Comparison of ENCODE assay signal across 8 mouse cellular contexts in the genomic region with DNA sequence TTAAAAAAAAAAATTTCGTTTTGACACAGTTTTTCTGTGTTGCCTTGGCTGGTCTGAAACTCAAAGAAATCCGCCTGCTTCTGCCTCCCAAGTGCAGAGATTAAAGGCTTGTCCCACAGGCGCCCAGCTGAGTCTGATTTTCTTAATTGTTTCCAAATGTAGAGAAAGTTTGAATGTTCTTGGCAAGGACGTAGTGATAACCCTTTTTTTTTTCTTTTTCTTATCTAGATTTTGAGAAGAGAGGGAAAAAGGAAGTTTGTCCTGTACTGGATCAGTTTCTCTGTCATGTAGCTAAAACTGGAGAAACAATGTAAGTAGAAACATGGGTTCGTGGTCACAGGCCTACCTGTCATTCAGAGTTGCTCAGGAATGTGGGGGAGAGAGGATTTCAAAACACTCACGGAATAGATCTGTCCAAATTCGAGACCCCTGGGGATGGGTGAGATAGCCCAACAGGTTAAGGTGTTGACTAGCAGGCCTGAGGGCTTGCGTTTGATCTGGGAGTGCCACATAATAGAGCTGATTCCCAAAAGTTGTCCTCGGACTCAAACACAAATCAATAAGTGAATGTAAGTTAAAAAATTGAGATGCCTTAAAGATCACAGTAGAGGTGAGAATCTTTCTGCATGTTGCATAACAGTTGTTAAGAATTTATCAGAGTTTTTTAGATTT. TPM values are rescaled to one million over a fixed set of nuclear protein-coding genes. Genes with fewer than 3 reads are reported as not detected.
DNase-seq lines count a peak whose midpoint lies in the region; ATAC-seq and TF ChIP-seq lines count a peak whose summit lies in the region.

No protein-coding gene starts in this region.

- H3K4me1 ChIP-seq in erythroblast, embryonic 14.5 days (ENCODE audit: control insufficient read depth) = peaks cover 30% of the 10 kb centered on the region
- H3K4me1 ChIP-seq in ES-Bruce4 (ENCODE audit: control insufficient read depth, insufficient read depth, low read length) = peaks cover 2% of the 10 kb centered on the region
- H3K4me1 ChIP-seq in forebrain, embryonic 16.5 days (replicated peaks; ENCODE audit: control insufficient read depth, insufficient read depth, low read length) = peaks cover 21% of the 10 kb centered on the region
- peaks cover 8% of the 10 kb centered on the region for H3K4me1 ChIP-seq in liver, embryonic 16.5 days (ENCODE audit: control insufficient read depth, low read depth, low read length)

- H3K27me3 ChIP-seq in erythroblast, embryonic 14.5 days (ENCODE audit: control insufficient read depth) = no peaks in the 10 kb centered on the region
- H3K27me3 ChIP-seq in ES-Bruce4 (ENCODE audit: control insufficient read depth, insufficient read depth, low read length, poor library complexity, severe bottlenecking) = no peaks in the 10 kb centered on the region
- no peaks in the 10 kb centered on the region for H3K27me3 ChIP-seq in forebrain, embryonic 16.5 days (replicated peaks; ENCODE audit: control insufficient read depth, insufficient read depth, low read length)
- H3K27me3 ChIP-seq in liver, embryonic 16.5 days (ENCODE audit: control insufficient read depth, insufficient read depth, low read depth, low read length) = no peaks in the 10 kb centered on the region

- 34% methylated on average over 9 of the region's 9 CpGs for WGBS in forebrain, embryonic 16.5 days
- 26% methylated on average over 9 of the region's 9 CpGs for WGBS in liver, embryonic 16.5 days (ENCODE audit: insufficient replicate concordance)

- no peak for DNase-seq in layer of hippocampus, adult 9-11 months
- DNase-seq in adrenal gland, postnatal 14 days = no peak
- no peak for DNase-seq in gastrocnemius, postnatal 10 days

- no peaks in the 10 kb centered on the region for H3K9me3 ChIP-seq in erythroblast, embryonic 14.5 days (ENCODE audit: control insufficient read depth, low read length)
- H3K9me3 ChIP-seq in ES-Bruce4 (replicated peaks; ENCODE audit: control insufficient read depth, insufficient read depth, low read length, poor library complexity, severe bottlenecking) = no peaks in the 10 kb centered on the region; the same call in 1 of the 2 replicates
- no peaks in the 10 kb centered on the region for H3K9me3 ChIP-seq in forebrain, embryonic 16.5 days (ENCODE audit: control insufficient read depth, low read length)
- no peaks in the 10 kb centered on the region for H3K9me3 ChIP-seq in liver, embryonic 16.5 days (replicated peaks; ENCODE audit: control insufficient read depth, low read length)

- no peak for TF ChIP-seq POLR2A in ES-Bruce4 (IDR thresholded peaks at IDR 0.05; ENCODE audit: insufficient read depth, low read length)

- H3K9ac ChIP-seq in ES-Bruce4 (ENCODE audit: low read depth, poor library complexity, severe bottlenecking) = peak overlapping the region; percentile 100
- H3K9ac ChIP-seq in forebrain, embryonic 16.5 days (replicated peaks; ENCODE audit: low read depth, low read length) = peak overlapping the region; percentile 86
- H3K9ac ChIP-seq in liver, embryonic 16.5 days (ENCODE audit: low read depth, low read length) = peak overlapping the region; percentile 84

- no peak for TF ChIP-seq EP300 in ES-Bruce4 (IDR thresholded peaks at IDR 0.05; ENCODE audit: insufficient read depth, low read depth, low read length)

- no peak overlapping the region; the same call in 1 of the 2 replicates for H3K27ac ChIP-seq in ES-Bruce4 (ENCODE audit: insufficient read depth, low read length)
- H3K27ac ChIP-seq in forebrain, embryonic 16.5 days (ENCODE audit: low read length) = no peak overlapping the region
- no peak overlapping the region for H3K27ac ChIP-seq in liver, embryonic 16.5 days (ENCODE audit: low read length)

- H3K36me3 ChIP-seq in erythroblast, embryonic 14.5 days (ENCODE audit: control insufficient read depth) = peaks cover 51% of the 10 kb centered on the region
- peaks cover 43% of the 10 kb centered on the region for H3K36me3 ChIP-seq in ES-Bruce4 (ENCODE audit: control insufficient read depth, insufficient read depth, low read length, poor library complexity, severe bottlenecking)
- peaks cover 13% of the 10 kb centered on the region for H3K36me3 ChIP-seq in forebrain, embryonic 16.5 days (ENCODE audit: control insufficient read depth, insufficient read depth)
- peaks cover 22% of the 10 kb centered on the region for H3K36me3 ChIP-seq in liver, embryonic 16.5 days (ENCODE audit: control insufficient read depth, insufficient read depth)

- H3K4me3 ChIP-seq in erythroblast, embryonic 14.5 days (replicated peaks) = peak overlapping the region; percentile 91
- peak overlapping the region; percentile 100 for H3K4me3 ChIP-seq in ES-Bruce4 (ENCODE audit: low read depth, low read length)
- H3K4me3 ChIP-seq in forebrain, embryonic 16.5 days (replicated peaks; ENCODE audit: low read length) = peak overlapping the region; percentile 87
- H3K4me3 ChIP-seq in liver, embryonic 16.5 days (ENCODE audit: low read depth, low read length) = peak overlapping the region; percentile 91

- no peak for TF ChIP-seq CTCF in ES-Bruce4 (IDR thresholded peaks at IDR 0.05; ENCODE audit: low read depth, low read length)

- H3K4me2 ChIP-seq in forebrain, embryonic 16.5 days (ENCODE audit: low read length) = peak overlapping the region; percentile 69
- H3K4me2 ChIP-seq in liver, embryonic 16.5 days (ENCODE audit: low read depth, low read length) = peak overlapping the region; percentile 59

- no peak for ATAC-seq in erythroblast, adult 5-6 weeks (replicated peaks; ENCODE audit: low FRiP score, poor library complexity, severe bottlenecking)
- ATAC-seq in forebrain, embryonic 16.5 days = no peak
- no peak for ATAC-seq in liver, embryonic 16.5 days (ENCODE audit: low read depth)

RNA-seq across cellular contexts. Expression of a gene that starts 1.2 kb away (rescaled TPM):
- 3.9 and 4.2 TPM in 2 replicates for polyA plus RNA-seq in erythroblast, embryonic 14.5 days (2012)
- total RNA-seq in erythroblast, adult 5-6 weeks (2015; ENCODE audit: low replicate concordance) = 20.6 and 21.3 TPM in 2 replicates
- 46.5 and 49.8 TPM in 2 replicates for total RNA-seq in erythroblast, adult 5-6 weeks (2017; ENCODE audit: low replicate concordance)
- polyA plus RNA-seq in ES-Bruce4 (2011; ENCODE audit: insufficient read depth, insufficient read length, low read depth, missing spikeins) = 147 and 167 TPM in 2 replicates
- 22.6 and 23.9 TPM in 2 replicates for polyA plus RNA-seq in forebrain, embryonic 16.5 days (2015; fragmentation: Nextera tagmentation; extraction: Ambion mirVana)
- polyA plus RNA-seq in liver, embryonic 16.5 days (2015; fragmentation: Nextera tagmentation; extraction: Ambion mirVana) = 4.6 and 5.3 TPM in 2 replicates
- total RNA-seq in adrenal gland, postnatal 14 days (2021) = 76.3 and 96.5 TPM in 2 replicates
- total RNA-seq in gastrocnemius, postnatal 10 days (2021) = 10 to 100 TPM; 57.9 to 61.7 TPM
